Mouse (Mus musculus): ENCODE data around the gene Tmem44.

Tmem44 gene

DNA sequence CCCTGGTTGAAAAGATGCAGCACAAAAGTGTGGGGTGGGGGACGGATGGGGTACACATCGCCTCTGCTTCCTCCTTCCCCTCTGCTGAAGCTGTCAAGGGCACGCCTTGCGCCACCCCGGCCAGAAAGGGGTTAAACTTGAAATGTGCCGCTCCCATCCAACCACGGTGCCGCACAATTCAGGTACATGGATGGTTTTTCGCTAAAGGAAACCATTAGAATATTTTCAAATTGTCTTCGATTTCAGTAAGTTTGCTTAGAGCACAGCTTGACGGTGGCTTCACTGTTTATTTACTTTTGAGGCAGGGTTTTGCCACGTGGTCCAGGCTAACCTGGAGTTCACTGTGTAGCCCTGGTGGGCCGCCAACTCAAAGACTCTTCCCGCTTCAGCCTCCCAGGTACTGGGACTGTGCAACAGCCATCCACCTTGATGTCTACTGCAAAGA is at the start of gene Tmem44:
Gene Tmem44 (minus strand): TSS at position 95 of the 445 bp plus-strand sequence.
- DNase-seq: no peak

DNA sequence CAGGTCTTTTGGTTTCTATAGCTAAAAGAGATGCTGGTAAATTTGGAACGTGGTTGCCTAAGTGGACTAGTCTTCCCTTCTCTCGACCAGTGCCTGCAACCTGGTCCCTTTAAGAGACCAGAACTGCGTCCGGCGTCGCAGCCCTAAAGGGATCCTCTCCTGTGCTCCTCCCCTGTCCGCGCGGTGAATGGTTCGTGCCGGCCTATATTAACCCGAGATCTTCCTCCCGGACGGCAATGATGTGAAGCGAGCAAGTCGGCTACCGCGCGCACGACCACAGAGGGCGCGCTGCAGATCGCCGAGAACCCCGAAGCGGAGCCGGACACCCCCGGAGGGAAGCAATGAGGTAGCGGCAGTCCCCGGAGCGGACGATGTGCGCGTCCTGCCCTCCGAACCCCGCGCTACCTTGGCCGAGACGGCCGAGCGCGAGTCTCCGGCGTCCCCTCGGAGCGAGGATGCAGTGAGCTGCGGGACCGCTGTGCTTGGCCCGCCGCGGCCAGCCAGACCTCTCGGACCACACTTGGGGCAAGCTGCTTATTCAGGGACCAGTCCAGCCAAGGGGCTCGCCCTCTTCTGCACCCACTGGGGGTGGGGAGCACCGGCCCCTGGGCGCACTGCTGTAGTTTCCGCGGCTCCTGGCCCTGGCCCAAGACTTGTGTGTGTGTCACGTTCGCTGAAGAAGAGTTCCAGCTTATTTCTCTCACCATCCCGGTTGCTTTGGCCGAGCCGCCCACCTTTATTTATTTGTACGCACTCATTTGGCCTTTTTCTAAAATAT is 49.0 kb upstream of the Tmem44 start, which contains the start of gene Fam43a:
Gene Fam43a (plus strand): TSS at position 233 of the 778 bp plus-strand sequence.
- DNase-seq: peak; percentile 94 to 95

DNA sequence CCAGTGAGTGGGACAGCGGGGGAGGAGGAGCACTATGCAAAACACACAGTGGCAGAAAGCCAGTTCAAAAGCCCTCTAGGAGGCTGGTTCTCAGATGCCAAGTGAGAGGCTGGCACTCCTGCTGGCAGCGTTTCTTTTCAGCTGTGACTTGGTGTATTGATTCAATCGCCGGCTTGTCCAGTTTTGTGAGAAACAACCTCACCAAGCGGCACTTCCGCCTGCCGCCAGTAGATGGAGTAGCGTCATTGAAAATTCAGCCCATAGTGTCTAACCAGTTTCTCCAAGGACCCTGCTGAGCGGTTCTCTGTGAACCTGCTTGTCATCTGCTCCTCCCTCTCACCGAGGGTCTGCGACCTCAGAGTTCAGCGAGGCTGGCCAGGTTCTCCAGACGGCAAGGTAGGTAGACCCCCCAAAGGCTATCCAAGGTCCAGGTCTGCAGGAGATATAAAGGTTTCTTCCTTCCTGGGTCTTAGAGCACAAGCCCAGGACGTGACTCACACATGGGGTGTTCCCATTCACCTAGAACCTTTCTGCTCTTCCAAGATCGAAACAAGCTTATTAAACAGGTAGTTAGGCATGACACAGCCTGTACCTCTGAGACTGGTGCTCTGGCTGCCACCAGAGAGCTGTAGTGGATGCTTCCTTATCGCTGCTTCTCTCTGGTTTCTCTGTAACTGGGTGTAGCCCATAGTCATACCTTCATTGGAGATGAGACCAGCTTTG is 46.5 kb upstream of the Tmem44 start:
- DNase-seq: peak; percentile 97 to 98

DNA sequence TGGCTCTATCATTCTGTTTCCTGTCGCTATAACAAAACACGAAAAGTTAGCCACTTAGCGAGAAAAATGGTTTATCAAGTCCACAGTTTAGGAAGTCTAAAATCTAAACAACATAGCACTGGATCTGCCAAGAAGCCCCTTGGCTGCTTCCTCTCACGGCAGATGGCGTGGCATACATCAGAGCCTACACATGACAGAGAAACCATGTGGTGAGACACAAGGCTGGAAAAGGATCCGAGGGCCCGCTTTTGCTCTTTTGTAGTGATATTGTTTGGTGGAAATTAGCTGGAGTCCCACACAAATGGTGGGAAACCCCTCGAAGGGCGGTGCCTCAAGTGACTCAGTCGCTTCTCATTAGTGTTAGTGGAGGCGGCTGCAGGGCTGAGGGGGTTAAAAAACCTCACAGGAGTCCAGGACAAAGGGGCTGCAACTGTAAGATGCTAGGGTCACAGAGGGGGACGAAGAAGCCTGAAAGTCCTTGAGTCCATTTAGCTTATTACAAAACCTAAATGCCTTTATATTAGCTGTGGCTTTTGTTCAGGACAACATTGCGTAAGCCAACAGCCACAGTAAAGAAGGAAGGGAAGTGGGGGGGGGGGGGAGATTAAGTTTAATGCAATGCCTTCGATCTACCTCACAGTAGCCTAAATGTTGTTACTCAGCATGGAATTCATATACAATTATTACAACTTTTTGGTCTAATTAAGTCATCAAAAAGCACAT is 45.4 kb upstream of the Tmem44 start:
- peak; percentile 73 to 85 for DNase-seq

DNA sequence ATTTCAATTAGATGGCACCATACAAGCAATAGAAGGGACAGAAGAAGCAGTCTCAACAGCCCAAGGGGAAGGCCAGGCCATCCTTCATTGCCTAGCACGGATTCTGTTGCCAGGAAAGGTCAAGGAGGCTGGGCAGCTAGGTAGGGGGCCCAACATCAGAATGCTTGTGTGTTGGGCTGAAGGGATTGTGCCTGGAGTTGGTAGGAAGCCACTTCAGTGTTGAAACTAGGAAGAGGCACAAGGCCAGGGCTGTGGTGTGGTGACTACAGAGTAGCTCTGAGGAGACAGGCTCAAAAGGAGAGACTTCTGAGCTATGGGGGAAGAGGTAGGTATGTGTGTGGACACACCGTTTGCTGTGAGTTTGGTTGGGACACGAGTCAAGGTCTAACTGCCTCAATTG is 44.7 kb upstream of the Tmem44 start:
- DNase-seq: peak; percentile 58 to 68

DNA sequence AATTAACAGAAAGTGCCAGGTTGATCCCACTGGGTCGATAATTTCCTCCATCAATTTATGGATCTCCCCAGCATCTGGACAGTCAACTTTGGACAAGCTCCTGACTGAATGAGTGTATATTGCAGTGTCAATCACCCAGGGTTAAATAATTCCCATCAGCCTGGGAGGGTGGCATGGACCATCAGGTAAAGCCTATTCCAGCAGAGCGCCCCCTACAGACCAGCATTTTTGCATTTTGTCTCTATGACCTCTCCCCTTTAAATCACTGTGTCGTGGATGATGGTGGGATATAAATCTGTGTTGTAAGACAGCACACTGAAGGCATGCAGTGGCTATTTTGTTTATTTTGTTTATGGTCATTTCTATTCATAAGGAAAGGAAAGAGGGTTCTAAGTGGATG is 41.3 kb upstream of the Tmem44 start:
- DNase-seq: peak in 1 of 2 experiments; percentile 42

DNA sequence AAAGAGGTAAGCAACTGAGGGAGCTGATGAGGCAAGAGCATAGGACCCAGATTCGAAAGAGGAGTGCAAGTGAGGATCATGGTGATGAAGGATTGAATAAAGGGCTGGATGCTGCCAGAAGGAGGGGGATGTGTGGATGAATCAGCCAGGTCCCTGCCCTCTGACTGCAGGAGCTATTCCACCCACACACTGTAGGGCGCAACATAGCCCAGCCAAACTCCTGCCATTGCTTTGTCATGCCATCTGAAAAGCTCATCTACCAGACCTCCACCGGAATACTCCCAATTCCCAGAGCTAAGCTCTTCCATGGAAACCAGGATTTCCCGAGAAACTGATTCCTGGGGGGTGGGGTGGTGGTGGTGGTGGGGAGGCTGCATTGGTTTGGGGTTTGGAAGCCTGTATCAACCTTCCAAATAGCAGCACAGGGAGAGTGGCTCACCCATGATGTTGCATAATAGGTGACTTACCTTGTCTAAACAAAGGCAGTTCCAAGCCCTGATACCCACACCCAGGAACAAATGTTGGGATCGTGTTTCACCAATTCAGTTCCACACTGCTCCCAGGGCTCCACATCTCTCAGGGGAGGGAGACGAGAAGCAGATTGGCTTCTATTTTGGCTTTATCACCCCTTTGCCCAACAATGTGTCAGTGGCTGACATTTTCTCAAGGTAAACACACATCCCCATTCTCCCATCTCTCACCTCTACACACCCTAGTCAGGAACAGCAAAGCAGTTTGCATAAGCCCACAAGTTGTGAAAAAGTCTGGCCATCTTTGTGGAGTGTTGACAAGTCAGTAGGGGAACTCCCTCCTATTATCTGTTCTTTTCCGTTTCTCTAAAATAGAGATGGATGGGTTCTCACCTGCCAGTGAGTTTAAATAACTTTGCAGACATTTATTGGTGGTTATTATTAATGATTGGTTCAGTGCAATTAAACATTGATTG is 39.9 kb upstream of the Tmem44 start:
- no peak for DNase-seq

DNA sequence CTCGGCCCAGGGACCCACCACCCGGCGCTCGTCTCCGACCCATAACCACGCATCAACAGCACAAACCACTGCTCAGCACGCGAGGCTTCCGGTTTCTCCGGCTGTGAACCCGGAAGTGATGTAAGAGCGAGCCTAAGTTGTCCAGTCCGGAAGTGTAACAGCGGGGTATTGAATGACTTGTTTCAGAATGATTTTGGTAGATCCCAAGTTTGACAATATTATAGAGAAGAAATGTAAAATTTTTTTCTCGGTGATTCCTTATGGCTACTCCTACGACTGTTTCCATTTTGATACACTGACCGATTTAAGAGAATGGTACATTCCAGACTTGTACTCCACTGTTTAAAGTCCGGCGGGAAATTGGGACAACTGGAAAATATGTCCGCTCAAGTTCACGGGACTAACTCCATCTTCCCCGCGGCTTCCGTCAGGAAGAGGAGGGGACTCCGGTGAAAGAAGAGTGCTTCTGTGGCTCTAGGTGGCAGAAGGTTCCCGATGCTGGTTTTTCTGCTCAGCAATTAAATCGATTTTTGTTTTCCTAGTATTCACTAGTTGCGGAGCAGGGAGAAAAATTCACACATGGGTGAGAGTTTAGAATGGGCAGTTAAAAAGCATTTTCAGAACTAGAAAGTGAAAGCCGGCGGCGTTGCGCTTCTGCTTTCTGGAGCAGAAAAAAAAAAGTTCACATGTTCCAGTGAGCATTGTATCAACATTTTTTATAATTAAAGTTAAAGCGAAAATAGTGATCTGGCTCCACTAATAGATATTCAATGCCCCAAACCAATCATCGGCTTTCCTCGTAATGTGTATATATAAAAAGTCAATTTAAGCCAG is 37.1 kb upstream of the Tmem44 start, which contains the start of gene Lsg1:
Gene Lsg1 (minus strand): TSS at position 99 of the 834 bp plus-strand sequence.
- peak; percentile 93 for DNase-seq

DNA sequence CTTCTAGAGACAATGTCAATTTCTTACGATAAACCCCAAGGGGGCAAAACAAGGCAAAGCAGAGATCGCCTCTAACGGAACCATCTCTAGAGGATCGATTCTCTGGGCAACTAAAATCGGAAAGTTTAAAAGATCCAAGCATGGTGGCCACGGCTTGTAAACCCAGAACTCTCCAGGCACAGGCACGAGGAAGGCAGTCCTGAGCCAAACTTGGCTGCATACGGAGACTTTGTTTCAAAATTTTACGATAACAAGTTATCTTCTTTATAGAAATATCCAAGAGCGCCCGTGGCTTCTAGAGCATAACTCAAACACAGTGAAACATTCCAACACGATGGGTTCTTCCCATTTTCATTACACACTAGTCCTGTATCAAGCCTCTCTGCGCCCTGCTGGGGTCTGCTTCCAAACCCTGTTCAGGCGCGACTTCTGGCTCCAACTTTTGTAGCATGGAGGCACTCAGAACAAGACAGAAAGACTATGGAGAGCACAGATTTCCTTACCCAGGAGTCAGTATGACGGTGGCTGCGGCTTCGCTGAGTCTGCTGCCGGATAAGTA is 36.4 kb upstream of the Tmem44 start:
- DNase-seq: no peak

DNA sequence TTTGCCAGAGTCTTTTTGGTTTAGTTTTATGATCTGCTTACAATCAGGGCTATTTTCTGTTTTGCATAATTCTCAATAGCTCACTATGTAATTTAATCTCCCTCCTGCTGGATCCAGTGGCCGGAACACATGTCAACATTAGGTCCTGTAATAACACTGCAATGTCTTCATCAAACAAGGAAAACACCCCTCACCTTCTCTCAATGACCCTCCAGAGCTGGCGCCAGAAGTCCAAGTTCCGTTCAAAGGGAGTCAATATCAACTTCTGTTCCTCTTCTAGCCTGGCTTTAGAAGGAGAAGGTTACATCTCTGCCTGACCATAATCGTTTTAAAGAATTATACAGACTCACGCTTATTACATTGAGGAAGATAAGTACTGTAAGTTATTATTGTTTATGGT is 30.1 kb upstream of the Tmem44 start:
- DNase-seq: no peak

DNA sequence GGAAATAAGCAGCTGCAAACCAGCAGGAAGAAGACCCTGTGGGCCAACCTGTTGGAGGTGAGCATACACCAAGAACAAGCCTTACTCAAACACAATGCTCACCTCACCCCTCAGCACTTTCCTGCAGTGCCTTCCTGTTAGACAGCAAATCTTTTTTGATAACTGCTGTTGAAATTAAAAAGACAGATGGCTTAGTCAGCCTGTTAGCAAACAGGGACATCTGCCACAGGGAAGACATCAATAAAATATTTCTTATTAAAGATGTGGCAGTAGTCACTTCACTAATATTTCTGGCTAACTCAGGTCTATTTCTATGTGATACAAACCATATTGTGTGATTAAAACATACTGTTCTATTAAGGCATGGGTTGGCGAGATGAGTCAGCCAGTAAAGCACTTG is 25.8 kb upstream of the Tmem44 start:
- DNase-seq: no peak

DNA sequence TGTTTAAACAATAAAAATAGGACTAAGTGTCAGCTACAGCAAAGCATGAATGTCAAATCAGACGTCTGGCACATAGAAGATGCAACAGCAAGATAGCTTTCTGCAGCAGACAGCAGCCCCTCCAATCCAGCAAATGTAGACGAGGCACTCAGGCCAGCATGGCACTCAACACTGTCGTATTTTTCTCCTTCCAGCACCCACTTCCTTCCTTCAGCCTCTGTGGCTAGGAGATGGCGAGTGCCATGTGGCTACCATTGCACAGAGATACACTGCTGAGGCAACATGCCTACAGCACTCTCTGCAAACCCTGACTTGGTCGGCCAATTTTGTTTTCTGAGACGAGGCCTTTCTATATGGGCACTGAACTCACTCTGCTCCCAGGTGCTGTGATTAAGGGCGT is 25.2 kb upstream of the Tmem44 start:
- no peak for DNase-seq

DNA sequence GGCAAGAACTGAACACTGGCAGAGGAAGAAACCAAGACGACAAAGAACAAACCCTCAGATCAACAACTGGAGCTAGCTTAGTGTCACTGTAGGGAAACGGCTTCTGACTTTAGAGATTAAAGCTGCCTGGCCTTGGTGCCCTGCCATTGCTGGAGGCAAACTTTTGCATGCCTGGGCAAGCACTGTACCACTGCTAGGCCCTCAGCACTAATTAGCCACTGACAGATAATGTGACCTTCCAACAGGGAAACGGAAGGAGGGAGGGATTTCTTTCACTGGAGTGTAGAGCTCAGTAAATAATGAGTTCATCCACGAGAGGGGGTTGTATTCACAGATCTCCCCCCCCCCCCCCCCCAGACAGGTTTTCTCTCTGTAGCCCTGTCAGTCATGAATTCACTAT is 21.6 kb upstream of the Tmem44 start:
- no peak for DNase-seq

DNA sequence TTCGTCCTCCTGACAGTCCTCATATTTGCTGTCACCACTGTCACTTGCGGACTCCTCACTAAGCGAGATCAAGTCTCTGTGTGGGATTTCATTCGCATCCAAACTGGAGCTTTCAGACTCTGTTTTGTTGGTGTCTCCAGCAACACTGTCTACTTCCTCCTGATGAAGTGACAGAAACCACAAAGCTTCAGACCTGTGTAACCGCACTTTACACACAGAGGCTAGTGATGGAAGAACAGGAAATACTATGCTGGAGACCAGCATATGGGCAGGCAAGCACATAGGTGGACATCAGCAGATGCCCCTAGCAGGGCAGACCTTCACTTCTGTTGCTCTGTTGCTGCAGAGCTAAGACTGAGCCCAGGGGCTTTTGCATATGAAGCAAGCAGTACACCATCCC is 20.7 kb upstream of the Tmem44 start:
- DNase-seq: no peak

DNA sequence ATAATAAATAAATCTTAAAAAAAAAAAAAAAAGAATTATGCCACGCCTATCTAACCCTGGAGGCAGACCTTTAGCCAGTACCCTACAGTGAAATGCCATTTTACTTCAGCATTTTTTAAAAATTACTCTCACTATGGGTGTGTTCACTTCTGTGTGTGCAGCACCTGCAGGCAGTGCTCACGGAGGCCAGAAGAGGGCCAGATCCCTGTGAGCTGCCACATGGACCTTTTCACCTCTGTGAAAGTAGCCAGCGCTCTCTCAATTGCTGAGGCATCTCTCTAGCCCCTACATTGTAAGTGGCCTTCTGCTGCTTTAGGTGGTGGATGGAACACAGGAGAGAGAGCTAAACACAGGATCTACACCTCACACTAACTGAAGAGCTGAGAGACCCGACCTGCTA is 19.5 kb upstream of the Tmem44 start:
- DNase-seq: no peak

DNA sequence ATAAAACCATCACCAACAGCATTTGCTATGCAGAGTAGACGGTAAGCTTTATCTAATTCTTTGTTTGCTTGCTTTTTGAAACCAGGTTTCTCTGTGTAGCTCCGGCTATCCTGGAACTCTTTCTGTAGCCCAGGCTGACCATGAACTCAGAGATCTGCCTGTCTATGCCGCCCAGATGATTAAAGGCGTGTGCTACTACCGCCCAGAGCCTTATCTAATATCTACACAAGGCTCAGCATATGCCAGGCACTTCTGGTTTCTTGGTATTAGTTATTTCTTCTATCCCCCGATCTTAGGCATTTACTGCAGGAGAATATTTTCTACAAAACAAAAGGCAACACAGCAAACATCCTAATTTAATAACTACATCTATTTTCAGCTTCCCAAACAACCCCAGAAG is 15.0 kb upstream of the Tmem44 start:
- no peak for DNase-seq

DNA sequence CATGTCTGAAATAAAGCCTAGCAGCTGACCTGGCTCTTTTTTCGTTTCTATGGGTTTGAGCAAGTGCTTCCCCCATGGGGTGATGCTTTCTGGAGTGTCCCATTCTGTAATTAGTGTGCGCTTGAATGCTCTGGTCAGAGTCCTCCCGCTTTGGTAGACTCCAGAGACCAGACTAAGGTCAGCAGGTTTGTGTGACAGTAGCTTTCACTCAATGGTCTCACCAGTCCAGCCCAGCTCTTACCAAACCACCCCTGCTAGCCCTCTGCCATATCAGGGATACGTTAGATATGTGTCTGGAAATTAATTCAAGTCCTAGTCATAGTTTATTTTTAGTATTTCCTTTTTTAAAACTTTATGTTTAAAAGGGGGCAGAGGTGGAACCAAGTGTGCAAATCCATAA is 10.0 kb upstream of the Tmem44 start:
- DNase-seq: no peak

DNA sequence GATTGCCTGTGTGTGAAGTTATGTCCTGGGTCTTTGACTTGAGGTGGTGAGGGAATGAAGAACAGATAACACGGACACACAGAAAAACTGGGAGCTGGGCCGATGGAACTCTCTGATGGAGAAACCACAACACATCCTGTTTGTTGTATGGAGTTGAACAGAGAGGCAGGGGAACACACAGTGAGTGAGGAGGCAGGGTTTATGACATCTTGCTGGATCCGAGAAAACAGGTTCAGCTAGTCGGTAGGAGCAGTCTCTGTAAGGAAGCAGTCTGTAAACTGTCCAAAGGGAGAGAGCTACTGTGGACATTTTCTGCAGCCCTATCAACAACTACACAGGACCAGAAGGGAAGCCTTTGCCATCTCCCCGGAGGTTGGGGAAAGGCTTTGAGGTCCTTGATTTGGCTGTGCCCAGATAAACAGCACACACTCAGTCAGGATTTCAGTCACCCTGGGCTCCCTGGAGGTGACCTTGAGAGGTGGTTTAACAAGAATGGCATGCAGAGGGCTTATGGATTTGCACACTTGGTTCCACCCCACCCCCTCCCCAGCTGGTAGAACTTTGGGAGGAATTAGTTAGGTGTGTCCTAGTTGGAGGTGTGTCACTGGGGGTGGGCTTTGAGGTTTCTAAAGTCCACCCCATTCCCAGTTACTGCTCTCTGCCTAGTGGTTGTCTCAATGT is 8.8 kb upstream of the Tmem44 start:
- DNase-seq: no peak

DNA sequence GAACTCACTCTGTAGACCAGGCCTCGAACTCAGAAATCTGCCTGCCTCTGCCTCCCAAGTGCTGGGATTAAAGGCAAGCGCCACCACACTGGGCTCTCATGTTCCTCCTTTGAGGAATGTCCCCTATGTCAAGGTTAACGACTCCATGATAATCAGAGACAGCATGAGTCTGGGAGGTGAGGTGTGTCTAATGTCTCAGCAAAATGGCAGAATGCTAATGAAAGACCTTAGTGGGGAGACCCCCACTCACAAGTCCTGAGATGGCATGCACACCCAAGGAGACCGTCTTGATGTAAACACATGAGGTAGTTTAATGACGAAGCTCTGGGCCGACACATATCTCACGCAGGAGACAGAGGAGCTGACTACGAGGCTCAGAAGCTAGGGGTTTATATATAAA is 3.5 kb upstream of the Tmem44 start:
- no peak for DNase-seq

DNA sequence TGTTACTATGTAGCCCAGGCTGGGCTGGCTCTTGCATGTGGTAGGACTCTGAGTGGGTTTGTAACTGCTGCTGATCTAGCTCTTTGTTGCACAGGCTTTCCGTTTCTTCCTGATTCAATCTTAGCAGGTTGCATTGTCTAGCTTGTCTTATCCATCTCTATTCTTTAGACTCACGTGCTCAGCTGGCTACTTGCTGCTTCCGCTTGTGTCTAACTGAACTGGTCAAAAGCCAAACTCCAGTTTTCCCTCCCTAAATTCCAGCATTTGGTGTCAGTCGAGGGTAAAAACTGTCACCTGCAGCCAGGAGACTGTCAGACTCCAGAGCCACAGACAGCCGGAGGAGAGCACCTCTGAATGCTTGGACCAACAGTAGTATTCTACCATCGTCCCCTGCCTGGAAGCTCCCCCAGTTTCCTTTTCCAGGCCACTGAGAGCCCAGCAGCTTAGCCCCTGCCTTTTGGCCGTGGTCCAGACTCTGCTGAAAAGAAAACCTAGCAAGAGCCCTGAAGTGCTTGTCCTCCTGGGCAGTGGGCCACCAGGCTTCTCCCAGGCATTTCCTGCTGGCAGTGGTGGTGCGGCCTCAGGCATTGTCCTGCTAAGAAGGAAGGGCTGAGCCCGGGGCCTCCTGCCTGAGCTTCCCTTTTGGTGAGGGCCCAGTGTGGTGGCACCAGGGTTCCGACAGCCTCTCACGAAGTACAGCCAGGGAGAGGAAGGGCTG is 2.1 kb upstream of the Tmem44 start:
- DNase-seq: peak; percentile 77 to 88
